Mouse (Mus musculus) myocyte (in vitro differentiated cells): Measurements from ENCODE around the gene Mtf1.

Experiments used
- E2F4 ChIP-seq: IDR thresholded peaks from one replicate; pipeline ENCODE4 v1.6.1; 2011; ENCODE audit warnings: mild to moderate bottlenecking, control low read depth, moderate library complexity; ENCODE audit not compliant: insufficient read depth
- MAX ChIP-seq: IDR thresholded peaks from one replicate; pipeline ENCODE4 v1.6.1; 2011; ENCODE audit warnings: low read depth, mild to moderate bottlenecking, control low read depth
- MYOD1 ChIP-seq, 3 experiments: IDR thresholded peaks; one replicate each; pipeline ENCODE4 v1.6.1; 2011; ENCODE audit warnings: control low read depth in 2 of 3, low read depth in 2 of 3, mild to moderate bottlenecking in 2 of 3, moderate library complexity in 1 of 3; ENCODE audit not compliant: insufficient read length in 2 of 3, control insufficient read depth in 1 of 3
- MYOG ChIP-seq, 3 experiments: IDR thresholded peaks; one replicate each; pipeline ENCODE4 v1.6.1; 2011; ENCODE audit warnings: control low read depth in 2 of 3, low read depth in 2 of 3, mild to moderate bottlenecking in 2 of 3; ENCODE audit not compliant: insufficient read length in 2 of 3, control insufficient read depth in 1 of 3, insufficient read depth in 1 of 3
- POLR2A ChIP-seq: IDR thresholded peaks from one replicate; pipeline ENCODE4 v1.6.1; 2011; ENCODE audit warnings: low read depth, mild to moderate bottlenecking, control low read depth, moderate library complexity; ENCODE audit not compliant: insufficient read length
- POLR2AphosphoS2 ChIP-seq: IDR thresholded peaks from one replicate; pipeline ENCODE4 v1.6.1; 2011; ENCODE audit warnings: low read depth, control low read depth; ENCODE audit not compliant: insufficient read length
- SRF ChIP-seq: IDR thresholded peaks from one replicate; pipeline ENCODE4 v1.6.1; 2011; ENCODE audit warnings: low read depth; ENCODE audit not compliant: control insufficient read depth, insufficient read length
- TCF12 ChIP-seq: IDR thresholded peaks from one replicate; pipeline ENCODE4 v1.6.1; 2011; ENCODE audit warnings: mild to moderate bottlenecking, control low read depth; ENCODE audit not compliant: poor library complexity, insufficient read depth, severe bottlenecking
- TCF3 ChIP-seq: IDR thresholded peaks from one replicate; pipeline ENCODE4 v1.6.1; 2011; ENCODE audit warnings: low read depth, control low read depth; ENCODE audit not compliant: insufficient read length
- USF1 ChIP-seq: IDR thresholded peaks from one replicate; pipeline ENCODE4 v1.6.1; 2011; ENCODE audit warnings: low read depth, mild to moderate bottlenecking, control low read depth, moderate library complexity

- peak; percentile 8 for TF ChIP-seq POLR2A
- TF ChIP-seq TCF12 = no peak
- no peak for TF ChIP-seq E2F4
- TF ChIP-seq SRF = no peak
- no peak for TF ChIP-seq TCF3
- no peak for TF ChIP-seq POLR2AphosphoS2
- no peak for TF ChIP-seq USF1
- no peak for TF ChIP-seq MAX
- peak in 1 of 3 experiments; percentile 30 for TF ChIP-seq MYOD1 (IDR thresholded peaks at IDR 0.05; ENCODE audit: control insufficient read depth in 1 of 3, insufficient read length in 2 of 3, low read depth in 2 of 3)
- peak in 1 of 3 experiments; percentile 3 for TF ChIP-seq MYOG (IDR thresholded peaks at IDR 0.05; ENCODE audit: control insufficient read depth in 1 of 3, insufficient read depth in 1 of 3, insufficient read length in 2 of 3, low read depth in 2 of 3)
Measured at GRCm38 (mm10) chr4:124850933-124851658, 49.2 kb downstream of the Mtf1 start, which contains the start of gene 1110065P20Rik.
